Mouse (Mus musculus) CD8-positive naive resting alpha-beta T cell, adult 2 months (primary cell): ENCODE data around the gene Dlg5.

Experiments
- DNase-seq, 2 experiments: peaks; one replicate each; pipeline ENCODE4 v3.0.0; 2022; ENCODE audit warnings: low read depth in 2 of 2, low spot score in 2 of 2

Gene Dlg5

GRCm38 (mm10) chr14:24196947-24197346 is 48.8 kb downstream of the Dlg5 start:
- DNase-seq: no peak

- DNase-seq: no peak
Measured at GRCm38 (mm10) chr14:24190131-24190530, 55.6 kb downstream of the Dlg5 start.

GRCm38 (mm10) chr14:24189598-24189997 is 56.1 kb downstream of the Dlg5 start:
- no peak for DNase-seq

DNA sequence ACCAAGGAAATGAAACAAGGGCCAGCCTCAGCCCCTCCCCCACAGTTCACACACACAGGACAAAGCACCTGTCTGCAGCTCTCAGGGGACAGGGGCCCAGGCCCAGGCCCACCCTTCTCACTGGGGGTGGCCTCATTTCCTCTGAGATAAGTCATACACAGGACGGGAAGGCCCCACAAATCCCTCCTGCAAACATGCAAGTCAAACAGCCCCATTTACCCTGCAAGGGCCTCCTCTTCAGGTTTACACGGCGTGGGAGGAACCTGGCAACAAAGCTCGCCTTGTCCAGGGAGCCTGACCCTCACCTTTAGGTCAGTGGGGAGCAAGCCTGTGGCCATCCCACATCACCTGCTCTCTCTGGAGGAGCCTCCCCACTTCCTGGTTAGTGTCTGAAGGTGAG is 60.2 kb downstream of the Dlg5 start:
- DNase-seq: no peak

DNA sequence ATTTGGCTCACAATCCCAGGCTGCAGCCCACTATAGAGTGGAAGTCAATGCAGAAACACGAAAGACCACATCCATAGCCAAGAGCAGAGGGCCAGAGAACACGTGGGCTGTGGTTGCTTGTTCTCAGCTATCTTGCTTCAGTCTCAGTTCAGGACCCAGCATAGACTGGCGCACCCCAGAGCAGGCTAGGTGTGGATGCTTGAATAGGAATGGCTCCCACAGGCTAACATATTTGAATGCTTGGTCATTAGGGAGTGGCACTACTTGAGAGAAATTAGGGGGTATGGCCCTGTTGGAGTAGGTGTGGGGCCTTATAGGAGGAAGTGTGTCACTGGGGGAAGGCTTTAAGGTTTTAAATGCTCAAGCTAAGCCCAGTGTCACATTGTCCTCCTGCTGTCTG is 62.8 kb downstream of the Dlg5 start:
- DNase-seq: no peak

DNA sequence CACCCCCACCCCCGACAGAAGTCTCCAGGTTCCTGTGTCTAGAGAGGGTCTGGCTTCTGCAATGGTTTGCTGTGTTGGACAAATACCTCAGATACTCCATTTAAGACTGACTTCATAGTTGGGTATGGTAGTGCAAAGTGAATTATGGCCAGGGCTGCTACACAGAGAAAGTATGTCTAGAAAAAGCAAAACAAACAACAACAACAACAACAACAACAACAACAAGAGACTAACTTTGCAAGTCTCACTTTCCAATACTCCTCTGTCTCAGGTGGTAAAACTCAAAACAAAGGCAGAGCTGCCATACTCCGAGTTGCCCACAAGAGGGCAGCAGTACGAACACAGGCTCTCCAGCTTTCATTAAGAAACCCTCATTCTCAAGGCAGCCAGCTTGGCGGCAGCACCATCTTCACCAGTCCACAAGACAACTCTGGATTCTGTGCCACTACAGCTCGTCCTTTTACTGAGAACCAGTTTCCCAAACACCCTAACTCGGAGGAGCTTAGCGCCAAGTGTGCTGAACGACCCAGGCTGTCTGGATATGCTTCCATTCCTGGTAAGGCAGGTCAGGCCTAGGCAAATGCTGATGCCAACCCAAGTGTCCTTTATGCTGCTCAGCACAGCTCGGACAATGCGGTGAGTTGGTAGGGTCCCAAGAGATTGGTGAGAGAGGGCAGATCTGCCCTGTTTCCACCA is 63.8 kb downstream of the Dlg5 start:
- DNase-seq: no peak

GRCm38 (mm10) chr14:24179466-24179991 is 66.2 kb downstream of the Dlg5 start:
- DNase-seq: no peak

GRCm38 (mm10) chr14:24176609-24177008 is 69.1 kb downstream of the Dlg5 start:
- no peak for DNase-seq

- DNase-seq: no peak
Measured at GRCm38 (mm10) chr14:24173326-24173725, 72.4 kb downstream of the Dlg5 start.

DNA sequence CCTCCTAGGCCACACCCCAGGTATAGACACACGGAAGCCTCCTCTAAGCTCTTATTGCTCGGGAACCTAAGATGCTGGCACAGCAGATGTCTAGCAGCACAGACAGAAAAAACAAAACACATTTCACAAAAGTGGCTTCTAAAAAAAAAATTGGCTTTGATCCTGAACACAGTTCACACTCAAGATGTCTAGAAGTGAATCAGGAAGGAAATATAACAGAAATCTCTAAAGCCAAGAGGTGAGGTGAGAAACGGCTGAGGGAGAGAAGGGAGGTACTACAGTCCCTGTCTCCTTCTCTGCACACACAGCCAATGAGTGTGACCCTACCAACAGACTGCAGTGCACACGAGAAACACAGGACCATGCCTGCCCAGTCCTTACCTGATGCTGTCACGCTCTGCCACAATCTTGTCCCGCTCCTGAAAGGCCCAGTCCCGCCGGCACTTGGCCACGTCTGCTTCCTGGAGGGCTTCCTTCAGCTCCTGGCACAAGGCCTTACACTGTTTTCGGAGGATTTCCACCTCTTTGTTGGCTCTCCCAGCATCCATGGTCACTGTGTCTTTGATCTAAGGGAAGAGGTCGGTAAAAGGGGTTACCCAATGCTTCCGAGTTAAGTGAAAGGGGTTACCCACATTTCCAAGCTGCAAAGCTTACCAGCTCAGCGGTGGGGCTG is 73.9 kb downstream of the Dlg5 start:
- no peak for DNase-seq

DNA sequence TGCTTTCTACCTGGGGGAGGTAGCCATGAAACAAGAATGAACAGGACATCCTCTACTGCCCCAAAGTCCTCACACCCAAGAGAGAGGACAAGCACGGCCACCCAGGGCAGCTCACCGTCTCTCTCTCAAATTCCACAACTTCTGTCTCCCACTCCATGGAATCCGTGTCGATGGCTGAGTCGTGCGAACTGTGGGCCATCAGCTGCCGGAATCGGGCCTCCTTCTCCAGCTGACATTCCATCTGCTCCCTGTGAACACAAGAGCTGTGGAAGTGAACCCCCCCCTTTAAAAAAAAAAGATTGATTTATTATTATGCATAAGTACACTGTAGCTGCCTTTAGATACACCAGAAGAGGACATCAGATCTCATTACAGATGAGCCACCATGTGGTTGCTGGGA is 79.7 kb downstream of the Dlg5 start:
- no peak for DNase-seq

DNA sequence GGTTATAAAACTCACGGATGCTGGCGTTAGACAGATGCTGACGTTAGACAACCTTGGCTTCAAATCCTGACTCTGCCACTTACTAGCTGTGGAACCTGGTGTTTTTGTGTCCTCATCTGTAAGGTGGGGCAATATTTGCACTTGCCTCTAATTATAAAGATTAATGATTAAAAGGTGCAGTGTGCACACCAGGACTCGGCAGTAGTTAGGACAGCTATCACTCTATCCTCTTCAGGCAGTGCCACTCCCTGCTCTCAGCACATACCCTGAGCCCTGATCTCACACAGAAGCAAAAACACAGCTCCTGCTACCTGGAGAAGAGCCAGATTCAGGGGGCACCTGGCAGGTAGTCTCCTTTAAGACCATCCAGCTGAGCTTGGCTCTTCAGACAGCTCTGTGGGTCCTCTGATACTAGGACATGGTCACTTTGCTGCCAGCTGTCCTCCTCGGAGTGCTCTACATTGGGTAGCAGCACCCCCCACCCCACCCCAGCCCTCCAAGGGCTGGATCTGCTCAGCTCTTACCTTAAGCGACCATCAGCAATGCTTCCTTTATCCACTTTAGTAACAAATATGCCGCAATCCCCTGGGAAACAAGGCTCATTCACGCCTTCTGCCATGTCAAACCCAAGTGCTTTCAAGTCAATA is 80.9 kb downstream of the Dlg5 start:
- DNase-seq: no peak

GRCm38 (mm10) chr14:24162856-24163255 is 82.9 kb downstream of the Dlg5 start:
- DNase-seq: no peak

DNA sequence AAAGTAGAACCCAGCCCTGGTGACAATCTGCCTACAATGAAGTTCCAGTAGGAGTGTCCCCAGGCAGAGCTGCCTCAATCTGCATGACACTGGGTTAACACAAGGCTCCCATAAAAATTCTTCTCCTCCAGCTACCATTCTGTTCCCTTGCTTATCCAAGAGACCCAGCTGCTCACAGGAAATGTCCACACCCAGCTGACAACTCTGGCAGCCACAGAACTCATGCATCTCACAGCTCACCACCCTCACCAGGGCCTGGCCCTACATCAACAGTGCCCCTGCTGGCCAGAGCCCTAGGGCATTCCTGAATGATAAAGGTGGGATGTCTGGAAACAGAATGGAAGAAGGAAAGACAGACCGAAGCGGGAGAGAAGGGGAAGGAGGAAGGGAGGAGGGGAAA is 96.8 kb downstream of the Dlg5 start:
- no peak for DNase-seq

- DNase-seq: no peak
Measured at GRCm38 (mm10) chr14:24144821-24145220, 100.9 kb downstream of the Dlg5 start.

- no peak for DNase-seq
Measured at GRCm38 (mm10) chr14:24144421-24144820, 101.3 kb downstream of the Dlg5 start.

GRCm38 (mm10) chr14:24142926-24143430 is 102.7 kb downstream of the Dlg5 start:
- DNase-seq: no peak

- no peak for DNase-seq
Measured at GRCm38 (mm10) chr14:24141727-24142126, 104.0 kb downstream of the Dlg5 start.

GRCm38 (mm10) chr14:24140297-24140812 is 105.4 kb downstream of the Dlg5 start:
- DNase-seq: no peak

DNA sequence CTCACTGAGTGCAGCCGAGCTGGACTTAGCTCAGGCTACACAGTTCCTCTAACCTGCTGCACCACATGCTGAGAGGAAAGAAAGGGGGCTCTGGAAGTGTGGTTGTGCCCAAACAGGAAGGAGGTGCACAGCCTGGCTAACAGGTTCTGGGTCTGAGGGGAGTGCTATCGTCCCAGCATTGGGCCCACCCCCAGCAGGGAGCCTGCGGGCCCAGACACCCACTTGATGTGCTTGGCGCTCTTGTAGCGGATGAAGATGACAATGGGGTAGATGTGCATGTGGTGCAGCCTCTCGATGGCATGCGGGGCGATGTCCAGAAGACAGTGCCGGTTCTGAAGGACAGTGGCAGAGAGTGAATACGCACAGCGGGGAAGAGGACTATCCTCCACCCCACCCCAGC is 108.8 kb downstream of the Dlg5 start:
- no peak for DNase-seq

GRCm38 (mm10) chr14:24134623-24135290 is 111.0 kb downstream of the Dlg5 start:
- no peak for DNase-seq
